Mouse (Mus musculus) heart, postnatal 0 days (tissue): ENCODE results near the gene Kcnk5. TPM values are rescaled to one million over a fixed set of nuclear protein-coding genes. Genes with fewer than 3 reads are reported as not detected.

Experiments
- ATAC-seq: fragments of 200-750 bp; cut with Nextera tagmentation; 2 replicates; pipeline ENCODE4 v1.8.0; 2017; ENCODE audit warnings: low read depth, moderate number of reproducible peaks, moderate library complexity; ENCODE audit not compliant: insufficient read depth
- DNase-seq: peaks from one replicate; pipeline ENCODE4 v3.0.0-alpha.2; 2016; ENCODE audit warnings: low spot score
- H3K27ac ChIP-seq: fragments of 300-500 bp; sonication (generic); 2 replicates; pipeline ENCODE4 v1.5.1; 2014; ENCODE audit warnings: low read depth, mild to moderate bottlenecking
- H3K27me3 ChIP-seq: fragments of 300-500 bp; sonication (generic); 2 replicates; pipeline ENCODE4 v1.6.1; 2014; ENCODE audit warnings: low read length, mixed read lengths; ENCODE audit not compliant: control insufficient read depth, insufficient read depth
- H3K36me3 ChIP-seq: fragments of 300-500 bp; sonication (generic); replicated peaks from 2 replicates; pipeline ENCODE4 v1.6.1; 2014; ENCODE audit warnings: low read length, mixed read lengths; ENCODE audit not compliant: control insufficient read depth, insufficient read depth
- H3K4me1 ChIP-seq: fragments of 300-500 bp; sonication (generic); 2 replicates; pipeline ENCODE4 v1.6.1; 2014; ENCODE audit warnings: antibody characterized with exemption; ENCODE audit not compliant: control insufficient read depth, insufficient read depth
- H3K4me2 ChIP-seq: fragments of 300-500 bp; sonication (generic); 2 replicates; pipeline ENCODE4 v1.6.1; 2014; ENCODE audit warnings: low read depth, mild to moderate bottlenecking, low read length, moderate library complexity
- H3K4me3 ChIP-seq: fragments of 300-500 bp; sonication (generic); 2 replicates; pipeline ENCODE4 v1.5.1; 2014; ENCODE audit warnings: low read depth, low read length
- H3K9ac ChIP-seq: fragments of 300-500 bp; sonication (generic); replicated peaks from 2 replicates; pipeline ENCODE4 v1.6.1; 2014; ENCODE audit warnings: low read depth, low read length, mixed read lengths
- H3K9me3 ChIP-seq: fragments of 300-500 bp; sonication (generic); replicated peaks from 2 replicates; pipeline ENCODE4 v1.6.1; 2016; ENCODE audit warnings: low read length; ENCODE audit not compliant: control insufficient read depth
- CTCF ChIP-seq: IDR thresholded peaks from 2 replicates; pipeline ENCODE4 v1.5.1; 2016; ENCODE audit warnings: antibody characterized with exemption, control low read depth, low read depth
- EP300 ChIP-seq: IDR thresholded peaks from 2 replicates; pipeline ENCODE4 v1.6.1; 2016; ENCODE audit warnings: antibody characterized with exemption, low read depth
- WGBS: fragments of 180-500 bp; shearing (Covaris S2); extraction: QIAGEN DNeasy Blood & Tissue Kit; methylation state at CpG from one replicate; pipeline ENCODE4 v1.1.7; 2014; 5-methylcytosine and 5-hydroxymethylcytosine counted together
- polyA plus RNA-seq: library from polyadenylated mRNA; unstranded; fragments of >200 nt; fragmentation: Nextera tagmentation; extraction: Ambion mirVana; gene quantifications from 2 replicates; pipeline ENCODE4 v1.2.1, GENCODE M21; 2015
- total RNA-seq: library from RNA; depleted of rRNA; stranded (reverse); fragments of >200 nt; gene quantifications from 2 replicates; pipeline ENCODE4 v1.2.3, GENCODE M21; 2014; ENCODE audit warnings: low replicate concordance; rRNA removed

Gene Kcnk5
- total and polyA plus RNA-seq, 2 experiments from 2014 or later, result 0.86 to 1.8 TPM

- Histone ChIP-seq H3K36me3 (no peaks in the 10 kb centered on the region), H3K9me3 (no peaks in the 10 kb centered on the region), H3K4me2 (no peak overlapping the region), H3K27me3 (0 out of 2 replicates have a peak, but pooled peaks cover 3% of the 10 kb centered on the region), H3K4me1 (no peaks in the 10 kb centered on the region), H3K27ac (no peak overlapping the region), H3K4me3 (no peak overlapping the region), H3K9ac (no peak overlapping the region)
- TF ChIP-seq CTCF, result no peak
- no peak for TF ChIP-seq EP300
- peak; percentile 50 for DNase-seq
- 13% methylated on average over 7 of the region's 7 CpGs for WGBS
- 0 out of 2 replicates have a peak, but pooled peaks have one; percentile 33 for ATAC-seq
These were observed 88.1 kb downstream of the Kcnk5 start for GRCm38 (mm10) chr14:20093493-20093892.

Other genes starting within 250 kb of the Kcnk5 start
- gene Gng2, start 204.2 kb downstream of the Kcnk5 start, total RNA-seq, result 31.8 and 48.0 TPM in 2 replicates
- gene Gng2, start 204.2 kb downstream of the Kcnk5 start, polyA plus RNA-seq, result 47.1 and 56.7 TPM in 2 replicates
- 1.9 and 12.6 TPM in 2 replicates for gene Saysd1, start 43.3 kb downstream of the Kcnk5 start, total RNA-seq
- 10.4 and 10.8 TPM in 2 replicates for gene Saysd1, start 43.3 kb downstream of the Kcnk5 start, polyA plus RNA-seq
- gene Kcnk16, start 87.4 kb upstream of the Kcnk5 start, total RNA-seq, result not detected in 2 replicates
- not detected in 2 replicates for gene Kcnk16, start 87.4 kb upstream of the Kcnk5 start, polyA plus RNA-seq
- 15.0 and 17.0 TPM in 2 replicates for gene Nudt13, start 112.9 kb upstream of the Kcnk5 start, total RNA-seq
- gene Nudt13, start 112.9 kb upstream of the Kcnk5 start, polyA plus RNA-seq, result 13.2 and 14.2 TPM in 2 replicates
- 19.1 and 38.5 TPM in 2 replicates for gene Ecd, start 166.3 kb upstream of the Kcnk5 start, total RNA-seq
- gene Ecd, start 166.3 kb upstream of the Kcnk5 start, polyA plus RNA-seq, result 23.2 and 24.3 TPM in 2 replicates
- 43.7 and 49.4 TPM in 2 replicates for gene Fam149b, start 166.4 kb upstream of the Kcnk5 start, total RNA-seq
- gene Fam149b, start 166.4 kb upstream of the Kcnk5 start, polyA plus RNA-seq, result 16.5 and 19.1 TPM in 2 replicates
- 20.6 and 41.9 TPM in 2 replicates for gene Dnajc9, start 207.1 kb upstream of the Kcnk5 start, total RNA-seq
- 41.4 and 44.7 TPM in 2 replicates for gene Dnajc9, start 207.1 kb upstream of the Kcnk5 start, polyA plus RNA-seq
- 67.4 and 79.3 TPM in 2 replicates for gene Mrps16, start 211.8 kb upstream of the Kcnk5 start, total RNA-seq
- gene Mrps16, start 211.8 kb upstream of the Kcnk5 start, polyA plus RNA-seq, result 122 and 127 TPM in 2 replicates